Mouse (Mus musculus) neural tube, embryonic 14.5 days (tissue): Measurements from ENCODE around the gene Tardbp. TPM values are rescaled to one million over a fixed set of nuclear protein-coding genes. Genes with fewer than 3 reads are reported as not detected.

Source experiments
- ATAC-seq: fragments of 200-750 bp; cut with Nextera tagmentation; 2 replicates; pipeline ENCODE4 v1.8.0; 2017; ENCODE audit warnings: low read depth, mild to moderate bottlenecking, moderate TSS enrichment, moderate library complexity
- H3K27ac ChIP-seq: fragments of 300-500 bp; sonication (generic); 2 replicates; pipeline ENCODE4 v1.5.1; 2014; ENCODE audit warnings: low read depth, mild to moderate bottlenecking, control low read depth, low read length, moderate library complexity, mixed read lengths
- H3K27me3 ChIP-seq: fragments of 300-500 bp; sonication (generic); 2 replicates; pipeline ENCODE4 v1.6.1; 2014; ENCODE audit warnings: low read length; ENCODE audit not compliant: control insufficient read depth, insufficient read depth
- H3K36me3 ChIP-seq: fragments of 300-500 bp; sonication (generic); 2 replicates; pipeline ENCODE4 v1.6.1; 2014; ENCODE audit warnings: low read length, mixed read lengths; ENCODE audit not compliant: control insufficient read depth, insufficient read depth
- H3K4me1 ChIP-seq: fragments of 300-500 bp; sonication (generic); 2 replicates; pipeline ENCODE4 v1.6.1; 2014; ENCODE audit warnings: low read length; ENCODE audit not compliant: control insufficient read depth, insufficient read depth
- H3K4me2 ChIP-seq: fragments of 300-500 bp; sonication (generic); 2 replicates; pipeline ENCODE4 v1.6.1; 2014; ENCODE audit warnings: mild to moderate bottlenecking, low read depth, low read length, control low read depth
- H3K4me3 ChIP-seq: fragments of 300-500 bp; sonication (generic); 2 replicates; pipeline ENCODE4 v1.5.1; 2014; ENCODE audit warnings: low read depth, low read length, control low read depth, mixed read lengths
- H3K9ac ChIP-seq: fragments of 300-500 bp; sonication (generic); replicated peaks from 2 replicates; pipeline ENCODE4 v1.6.1; 2014; ENCODE audit warnings: low read depth, mild to moderate bottlenecking, control low read depth, low read length, mixed read lengths
- H3K9me3 ChIP-seq: fragments of 300-500 bp; sonication (generic); 2 replicates; pipeline ENCODE4 v1.6.1; 2016; ENCODE audit warnings: low read length; ENCODE audit not compliant: control insufficient read depth
- WGBS: fragments of 180-500 bp; shearing (Covaris S2); extraction: QIAGEN DNeasy Blood & Tissue Kit; methylation state at CpG from one replicate; pipeline ENCODE4 v1.1.7; 2014; 5-methylcytosine and 5-hydroxymethylcytosine counted together
- polyA plus RNA-seq: library from polyadenylated mRNA; unstranded; fragments of >200 nt; fragmentation: Nextera tagmentation; extraction: Ambion mirVana; gene quantifications from 2 replicates; pipeline ENCODE4 v1.2.1, GENCODE M21; 2014

Gene Tardbp
- polyA plus RNA-seq, 1 experiment from 2014 or later, result 78.3 TPM

DNA sequence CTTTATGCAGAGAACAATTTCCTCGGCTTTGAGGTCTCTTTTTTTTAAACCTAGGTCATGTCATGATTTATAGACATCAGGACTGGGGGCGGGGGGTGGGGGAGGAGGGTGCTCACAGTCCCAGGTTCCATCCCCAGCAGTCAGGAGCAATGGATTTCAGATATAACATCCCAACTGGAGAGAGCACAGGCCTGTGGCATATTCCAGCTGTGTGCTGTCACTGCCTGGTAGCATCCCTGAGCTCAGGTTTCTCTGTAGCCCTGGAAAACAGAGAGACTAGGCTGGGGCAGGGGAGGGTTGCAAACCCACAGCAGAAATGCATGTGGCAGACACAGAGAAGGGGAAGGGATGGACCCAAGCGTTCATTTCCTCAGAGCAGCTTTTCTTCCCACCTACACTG is 33.4 kb upstream of the Tardbp start:
- ATAC-seq, result no peak
- H3K9me3 ChIP-seq, result no peaks in the 10 kb centered on the region
- no peak overlapping the region for H3K9ac ChIP-seq
- no peak overlapping the region for H3K27ac ChIP-seq
- H3K4me1 ChIP-seq, result peaks cover 7% of the 10 kb centered on the region
- no peak overlapping the region for H3K4me2 ChIP-seq
- no peaks in the 10 kb centered on the region for H3K27me3 ChIP-seq
- WGBS, result 40% methylated on average over 3 of the region's 3 CpGs
- H3K36me3 ChIP-seq, result no peaks in the 10 kb centered on the region
- H3K4me3 ChIP-seq, result no peak overlapping the region

GRCm38 (mm10) chr4:148657776-148658175 is 31.0 kb upstream of the Tardbp start:
- Histone ChIP-seq H3K27ac (no peak overlapping the region), H3K9ac (no peak overlapping the region), H3K4me1 (peaks cover 6% of the 10 kb centered on the region), H3K27me3 (no peaks in the 10 kb centered on the region), H3K4me3 (no peak overlapping the region), H3K4me2 (no peak overlapping the region), H3K36me3 (no peaks in the 10 kb centered on the region), H3K9me3 (no peaks in the 10 kb centered on the region)
- no peak for ATAC-seq
- WGBS, result 88% methylated on average over 13 of the region's 13 CpGs

DNA sequence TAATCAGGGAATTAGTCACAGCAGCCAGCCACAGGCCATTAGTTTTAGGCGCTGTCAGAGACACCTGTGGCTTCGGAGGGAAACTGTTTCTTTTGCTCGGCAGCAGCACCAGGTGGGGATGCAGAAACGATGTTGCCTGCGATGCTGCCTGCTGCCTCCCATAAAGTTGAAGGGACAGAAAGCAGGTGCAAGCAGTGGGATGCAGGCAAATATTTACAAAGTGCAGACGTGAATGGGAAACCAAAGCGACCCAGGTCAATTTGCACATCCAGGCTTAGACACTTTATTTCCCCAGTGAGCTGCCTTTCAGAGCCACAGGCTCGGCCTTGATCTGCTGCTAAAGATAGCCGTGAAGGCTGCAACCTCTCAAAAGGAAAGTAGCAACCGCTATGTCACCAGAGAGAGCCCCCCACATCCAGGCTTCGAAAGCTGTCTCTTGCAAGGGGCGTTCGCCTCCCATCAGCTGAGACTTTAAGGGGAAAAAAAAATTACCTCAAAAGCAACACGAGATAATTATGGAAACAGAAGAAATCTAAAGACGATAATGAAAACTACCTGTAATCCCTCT is 30.0 kb upstream of the Tardbp start:
- H3K9ac ChIP-seq, result no peak overlapping the region
- no peak overlapping the region for H3K27ac ChIP-seq
- no peak for ATAC-seq
- no peak overlapping the region for H3K4me3 ChIP-seq
- no peaks in the 10 kb centered on the region for H3K9me3 ChIP-seq
- H3K36me3 ChIP-seq, result no peaks in the 10 kb centered on the region
- 29% methylated on average over 15 of the region's 15 CpGs for WGBS
- no peaks in the 10 kb centered on the region for H3K27me3 ChIP-seq
- H3K4me1 ChIP-seq, result no peaks in the 10 kb centered on the region
- no peak overlapping the region for H3K4me2 ChIP-seq

DNA sequence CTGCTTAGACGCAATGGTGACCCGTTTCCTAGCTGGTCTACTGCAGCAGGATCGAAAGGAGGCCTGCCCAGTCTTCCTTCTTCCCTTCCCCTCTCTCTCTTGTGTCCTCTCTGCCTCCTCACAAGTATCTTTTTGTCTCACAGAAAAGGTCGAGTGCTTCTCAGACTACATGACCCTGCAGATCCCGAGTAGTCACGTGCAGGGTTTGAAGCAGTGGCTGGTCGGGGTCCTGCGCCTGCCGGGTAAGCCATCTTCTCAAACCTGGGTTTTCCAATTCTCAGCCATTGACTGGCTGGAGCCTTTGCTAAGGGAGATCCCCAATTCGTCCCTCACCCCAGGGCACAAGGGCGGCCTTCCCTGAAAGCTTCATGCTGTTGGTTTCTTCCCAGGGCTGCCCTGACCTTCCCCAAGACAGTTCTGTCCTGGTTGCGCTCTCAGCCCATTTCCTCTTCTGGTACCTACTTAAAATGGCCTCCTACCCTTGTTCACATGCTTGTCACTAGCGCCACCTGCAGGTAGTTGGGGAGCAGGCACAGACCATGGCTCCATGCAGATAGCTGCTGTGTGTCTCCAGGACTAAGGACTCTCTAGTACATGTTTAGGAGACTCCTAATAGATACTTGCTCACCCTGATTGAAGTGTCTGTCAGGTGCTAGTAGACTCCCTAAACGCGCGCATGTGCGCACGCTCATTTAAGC is 28.0 kb upstream of the Tardbp start:
- Histone ChIP-seq H3K4me2 (no peak overlapping the region), H3K27ac (no peak overlapping the region), H3K36me3 (no peaks in the 10 kb centered on the region), H3K4me3 (no peak overlapping the region), H3K9ac (no peak overlapping the region), H3K9me3 (no peaks in the 10 kb centered on the region), H3K4me1 (no peaks in the 10 kb centered on the region), H3K27me3 (no peaks in the 10 kb centered on the region)
- no peak for ATAC-seq
- WGBS, result 88% methylated on average over 18 of the region's 18 CpGs

DNA sequence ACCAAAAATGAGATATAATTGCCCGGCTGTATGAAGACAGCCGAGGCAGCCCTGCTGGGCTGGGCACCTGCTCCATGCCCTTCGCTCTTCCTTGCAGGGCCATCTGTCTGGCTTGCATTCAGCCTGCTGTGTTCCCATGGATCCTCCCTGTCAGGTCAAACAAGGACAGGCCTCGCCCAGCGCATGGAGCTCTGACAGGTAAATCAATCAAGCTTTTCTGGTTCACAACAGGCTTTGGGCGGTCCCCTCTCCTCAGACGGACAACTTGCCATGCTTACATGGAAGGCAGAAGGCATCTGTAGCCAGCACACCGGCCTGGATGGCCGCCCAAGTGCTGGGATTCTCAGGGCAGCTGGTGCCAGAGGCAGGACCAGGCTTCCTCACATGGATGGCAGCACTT is 24.2 kb upstream of the Tardbp start:
- Histone ChIP-seq H3K4me3 (no peak overlapping the region), H3K9ac (no peak overlapping the region; the same call in 1 of the 2 replicates), H3K9me3 (no peaks in the 10 kb centered on the region), H3K27ac (no peak overlapping the region), H3K4me2 (no peak overlapping the region), H3K36me3 (no peaks in the 10 kb centered on the region), H3K27me3 (no peaks in the 10 kb centered on the region), H3K4me1 (no peaks in the 10 kb centered on the region)
- 24% methylated on average over 9 of the region's 9 CpGs for whole genome bisulfite sequencing
- ATAC-seq, result no peak

DNA sequence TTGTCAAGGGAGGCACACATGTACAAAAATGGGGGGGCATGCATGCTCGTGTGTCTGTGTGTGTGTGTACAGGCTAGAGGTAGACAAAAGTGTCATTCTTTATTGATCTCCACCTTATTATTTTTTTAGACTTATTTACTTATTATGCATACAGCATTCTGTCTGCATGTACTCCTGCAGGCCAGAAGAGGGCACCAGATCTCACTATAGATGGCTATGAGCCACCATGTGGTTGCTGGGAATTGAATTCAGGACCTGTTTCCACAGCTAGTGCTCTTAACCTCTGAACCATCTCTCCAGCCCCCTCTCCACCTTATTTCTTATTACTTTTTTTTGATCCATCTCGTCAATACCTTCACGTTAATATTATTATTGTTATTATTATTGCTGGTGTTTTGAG is 22.5 kb upstream of the Tardbp start:
- no peaks in the 10 kb centered on the region for H3K27me3 ChIP-seq
- H3K9ac ChIP-seq, result no peak overlapping the region
- no peak overlapping the region for H3K27ac ChIP-seq
- no peaks in the 10 kb centered on the region for H3K9me3 ChIP-seq
- no peaks in the 10 kb centered on the region for H3K4me1 ChIP-seq
- no peak overlapping the region for H3K4me3 ChIP-seq
- ATAC-seq, result no peak
- 70% methylated on average over 3 of the region's 3 CpGs for WGBS
- H3K4me2 ChIP-seq, result no peak overlapping the region
- H3K36me3 ChIP-seq, result no peaks in the 10 kb centered on the region

- Histone ChIP-seq H3K9ac (no peak overlapping the region), H3K4me1 (no peaks in the 10 kb centered on the region), H3K36me3 (no peaks in the 10 kb centered on the region), H3K4me2 (no peak overlapping the region), H3K27ac (no peak overlapping the region), H3K9me3 (no peaks in the 10 kb centered on the region), H3K4me3 (no peak overlapping the region), H3K27me3 (no peaks in the 10 kb centered on the region)
- 68% methylated on average over 11 of the region's 11 CpGs for WGBS
- ATAC-seq, result no peak
These were observed 19.8 kb upstream of the Tardbp start for GRCm38 (mm10) chr4:148646616-148647015.

DNA sequence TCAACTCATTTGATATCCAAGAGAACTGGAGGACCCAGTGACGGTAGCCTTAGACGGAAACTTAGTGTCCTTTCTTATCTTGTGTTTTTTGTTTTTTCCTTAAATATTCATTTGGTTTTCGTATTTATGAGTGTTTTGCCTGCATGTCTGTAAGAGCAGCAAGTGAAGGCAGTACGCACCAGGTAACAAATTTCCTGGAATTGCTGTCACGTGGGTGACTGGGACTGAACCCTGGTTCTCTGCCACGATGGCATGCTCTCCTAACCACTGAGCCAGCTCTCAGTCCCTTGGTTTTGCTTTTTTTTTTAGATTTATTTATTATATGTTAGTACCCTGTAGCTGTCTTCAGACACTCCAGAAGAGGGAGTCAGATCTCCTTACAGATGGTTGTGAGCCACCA is 18.1 kb upstream of the Tardbp start:
- Histone ChIP-seq H3K27ac (no peak overlapping the region), H3K27me3 (no peaks in the 10 kb centered on the region), H3K36me3 (no peaks in the 10 kb centered on the region), H3K9ac (no peak overlapping the region), H3K4me2 (no peak overlapping the region), H3K4me1 (no peaks in the 10 kb centered on the region), H3K4me3 (no peak overlapping the region), H3K9me3 (no peaks in the 10 kb centered on the region)
- no peak for ATAC-seq
- WGBS, result 93% methylated on average over 6 of the region's 6 CpGs

- H3K4me1 ChIP-seq, result no peaks in the 10 kb centered on the region
- ATAC-seq, result 0 out of 2 replicates have a peak, but pooled peaks have one; percentile 31
- 5% methylated on average over 9 of the region's 9 CpGs for WGBS
These were observed 17.3 kb upstream of the Tardbp start for GRCm38 (mm10) chr4:148644157-148644511.

More at GRCm38 (mm10) chr4:148644157-148644511, 17.3 kb upstream of the Tardbp start:
- Histone ChIP-seq H3K27ac (no peak overlapping the region), H3K36me3 (no peaks in the 10 kb centered on the region), H3K4me3 (no peak overlapping the region), H3K9ac (no peak overlapping the region), H3K27me3 (no peaks in the 10 kb centered on the region), H3K9me3 (no peaks in the 10 kb centered on the region), H3K4me2 (peak overlapping the region; percentile 32; the same call in 1 of the 2 replicates)
